ENCODE assay signal across 19 mouse cellular contexts in genomic region chr11:90855324-90855723, GRCm38 (mm10).
"Had no signal": no experiment of that assay in that cellular context is flagged by ENCODE, and none has a peak within 500 bp of the region (broad histone marks: within the 10 kb centered on the region; RNA-seq: fewer than 3 reads in every experiment).

No protein-coding gene starts in this region.

- H3K9me3 ChIP-seq: limb, embryonic 10.5 days; limb, embryonic 13.5 days; liver, embryonic 12.5 days; liver, embryonic 15.5 days; lung, embryonic 15.5 days; neural tube, embryonic 12.5 days; neural tube, embryonic 15.5 days had no signal

- H3K27ac ChIP-seq: kidney, postnatal 0 days; layer of hippocampus, adult 2 months; limb, embryonic 10.5 days; limb, embryonic 13.5 days; liver, embryonic 12.5 days; liver, embryonic 15.5 days; lung, embryonic 15.5 days; neural tube, embryonic 12.5 days; neural tube, embryonic 15.5 days had no signal

- DNase-seq: kidney, adult 2 months; kidney, postnatal 25 days; layer of hippocampus, adult 9-11 months; liver; lung, adult 18-20 months; lung, postnatal 10 days; lung, postnatal 36 days; thymus, adult 18-20 months; thymus, postnatal 36 days had no signal

- H3K4me1 ChIP-seq: limb, embryonic 10.5 days; limb, embryonic 13.5 days; liver, embryonic 12.5 days; liver, embryonic 15.5 days; lung, embryonic 15.5 days; neural tube, embryonic 12.5 days; neural tube, embryonic 15.5 days had no signal

- H3K4me3 ChIP-seq: layer of hippocampus, adult 2 months; limb, embryonic 10.5 days; limb, embryonic 13.5 days; liver, embryonic 12.5 days; liver, embryonic 15.5 days; lung, embryonic 15.5 days; megakaryocyte, embryonic 14.5 days; neural tube, embryonic 12.5 days; neural tube, embryonic 15.5 days had no signal

- H3K27me3 ChIP-seq: limb, embryonic 13.5 days; liver, embryonic 12.5 days; liver, embryonic 15.5 days; lung, embryonic 15.5 days; megakaryocyte, embryonic 14.5 days; neural tube, embryonic 12.5 days; neural tube, embryonic 15.5 days had no signal

- H3K4me2 ChIP-seq: limb, embryonic 13.5 days; liver, embryonic 12.5 days; liver, embryonic 15.5 days; lung, embryonic 15.5 days; neural tube, embryonic 12.5 days; neural tube, embryonic 15.5 days had no signal

- H3K9ac ChIP-seq: limb, embryonic 13.5 days; liver, embryonic 12.5 days; liver, embryonic 15.5 days; lung, embryonic 15.5 days; neural tube, embryonic 12.5 days; neural tube, embryonic 15.5 days had no signal

- ATAC-seq: liver, embryonic 12.5 days had no signal

- H3K36me3 ChIP-seq: limb, embryonic 10.5 days; limb, embryonic 13.5 days; liver, embryonic 12.5 days; liver, embryonic 15.5 days; lung, embryonic 15.5 days; neural tube, embryonic 12.5 days; neural tube, embryonic 15.5 days had no signal
